Mouse (Mus musculus) small intestine, adult 2 months (tissue): Measurements from ENCODE around the gene Cpne5.

ENCODE experiments used
- CTCF ChIP-seq: fragments of 200-500 bp; IDR thresholded peaks from 2 replicates; pipeline ENCODE4 v1.5.1; 2012; ENCODE audit warnings: low read depth, mild to moderate bottlenecking, control low read depth, inconsistent platforms, low read length, moderate library complexity, mixed read lengths; ENCODE audit not compliant: insufficient replicate concordance, insufficient read length; ENCODE audit errors: extremely low read depth
- POLR2A ChIP-seq: fragments of 200-500 bp; IDR thresholded peaks from 2 replicates; pipeline ENCODE4 v1.6.1; 2012; ENCODE audit warnings: low read depth, mild to moderate bottlenecking, control low read depth, inconsistent platforms, low read length, moderate library complexity

DNA sequence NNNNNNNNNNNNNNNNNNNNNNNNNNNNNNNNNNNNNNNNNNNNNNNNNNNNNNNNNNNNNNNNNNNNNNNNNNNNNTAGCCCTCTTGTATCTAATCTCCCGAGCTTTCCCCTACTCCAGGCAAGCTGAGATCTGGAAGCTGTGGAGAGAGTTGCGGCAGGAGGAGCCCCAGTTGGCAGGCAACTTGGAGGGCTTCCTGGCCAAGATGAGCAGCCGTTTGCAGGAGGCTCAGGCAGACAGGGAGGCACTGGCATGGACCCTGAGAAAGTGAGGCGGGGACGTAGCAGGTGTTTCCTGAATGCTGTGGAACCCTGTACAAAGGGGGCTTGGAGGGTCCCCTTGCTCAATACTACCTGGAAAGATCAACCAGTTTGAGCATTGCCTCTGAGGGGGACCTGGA is 102.9 kb downstream of the Cpne5 start:
- no peak for TF ChIP-seq CTCF
- no peak for TF ChIP-seq POLR2A
